Mouse (Mus musculus): ENCODE measurements around the gene Prdm15. TPM values are rescaled to one million over a fixed set of nuclear protein-coding genes. Genes with fewer than 3 reads are reported as not detected.

Prdm15 gene
- polyA plus RNA-seq, 1 experiment from 2014 or later, result 2.9 TPM

GRCm38 (mm10) chr16:97817414-97817813 is 34.2 kb downstream of the Prdm15 start:
- DNase-seq (no peak), ATAC-seq (ENCODE audit: low read depth) (no peak)
- 86% methylated on average over 1 of the region's 1 CpGs for WGBS (ENCODE audit: insufficient replicate concordance)
- Histone ChIP-seq H3K36me3 (peaks cover 91% of the 10 kb centered on the region), H3K9me3 (replicated peaks) (no peaks in the 10 kb centered on the region), H3K27me3 (no peaks in the 10 kb centered on the region), H3K4me3 (replicated peaks) (no peak overlapping the region), H3K4me2 (no peak overlapping the region), H3K27ac (no peak overlapping the region), H3K4me1 (replicated peaks) (peaks cover 6% of the 10 kb centered on the region; the same call in 1 of the 2 replicates), H3K9ac (no peak overlapping the region)

GRCm38 (mm10) chr16:97815269-97815668 is 36.4 kb downstream of the Prdm15 start:
- Histone ChIP-seq H3K27ac (no peak overlapping the region), H3K4me2 (no peak overlapping the region), H3K4me1 (replicated peaks) (peaks cover 6% of the 10 kb centered on the region; the same call in 1 of the 2 replicates), H3K4me3 (replicated peaks) (no peak overlapping the region), H3K9me3 (replicated peaks) (no peaks in the 10 kb centered on the region), H3K9ac (no peak overlapping the region), H3K36me3 (peaks cover 95% of the 10 kb centered on the region), H3K27me3 (no peaks in the 10 kb centered on the region)
- WGBS (ENCODE audit: insufficient replicate concordance), result 70% methylated on average over 5 of the region's 5 CpGs
- ATAC-seq (ENCODE audit: low read depth) (no peak), DNase-seq (no peak)

- no peak overlapping the region for H3K27ac ChIP-seq
- peaks cover 95% of the 10 kb centered on the region for H3K36me3 ChIP-seq
- H3K4me3 ChIP-seq (replicated peaks), result no peak overlapping the region
- H3K4me1 ChIP-seq (replicated peaks), result peaks cover 6% of the 10 kb centered on the region; the same call in 1 of the 2 replicates
- H3K27me3 ChIP-seq, result no peaks in the 10 kb centered on the region
- DNase-seq (no peak), ATAC-seq (ENCODE audit: low read depth) (no peak)
- WGBS (ENCODE audit: insufficient replicate concordance), result 66% methylated on average over 2 of the region's 2 CpGs
- no peak overlapping the region for H3K9ac ChIP-seq
- H3K4me2 ChIP-seq, result no peak overlapping the region
- H3K9me3 ChIP-seq (replicated peaks), result no peaks in the 10 kb centered on the region
Observed at GRCm38 (mm10) chr16:97814060-97814459, 37.6 kb downstream of the Prdm15 start.

GRCm38 (mm10) chr16:97808881-97809280 is 42.8 kb downstream of the Prdm15 start:
- Histone ChIP-seq H3K9me3 (replicated peaks) (no peaks in the 10 kb centered on the region), H3K9ac (no peak overlapping the region), H3K27me3 (no peaks in the 10 kb centered on the region), H3K27ac (no peak overlapping the region), H3K36me3 (peaks cover 86% of the 10 kb centered on the region), H3K4me2 (no peak overlapping the region), H3K4me3 (replicated peaks) (no peak overlapping the region), H3K4me1 (replicated peaks) (peaks cover 6% of the 10 kb centered on the region; the same call in 1 of the 2 replicates)
- DNase-seq, result no peak
- WGBS (ENCODE audit: insufficient replicate concordance), result 78% methylated on average over 3 of the region's 3 CpGs
- no peak for ATAC-seq (ENCODE audit: low read depth)

GRCm38 (mm10) chr16:97805646-97806045 is 46.0 kb downstream of the Prdm15 start:
- peaks cover 74% of the 10 kb centered on the region for H3K36me3 ChIP-seq
- no peak overlapping the region for H3K9ac ChIP-seq
- H3K4me3 ChIP-seq (replicated peaks), result no peak overlapping the region
- ATAC-seq (ENCODE audit: low read depth) (no peak), DNase-seq (no peak)
- H3K27me3 ChIP-seq, result no peaks in the 10 kb centered on the region
- H3K4me2 ChIP-seq, result no peak overlapping the region
- no peaks in the 10 kb centered on the region for H3K9me3 ChIP-seq (replicated peaks)
- H3K27ac ChIP-seq, result no peak overlapping the region
- 68% methylated on average over 3 of the region's 3 CpGs for WGBS (ENCODE audit: insufficient replicate concordance)
- no peaks in the 10 kb centered on the region for H3K4me1 ChIP-seq (replicated peaks)

GRCm38 (mm10) chr16:97804680-97805547 is 46.7 kb downstream of the Prdm15 start:
- H3K4me3 ChIP-seq (replicated peaks), result no peak overlapping the region
- no peaks in the 10 kb centered on the region for H3K4me1 ChIP-seq (replicated peaks)
- 66% methylated on average over 7 of the region's 7 CpGs for WGBS (ENCODE audit: insufficient replicate concordance)
- H3K36me3 ChIP-seq, result peaks cover 72% of the 10 kb centered on the region
- ATAC-seq (ENCODE audit: low read depth) (peak; percentile 27; the same call in 1 of the 2 replicates), DNase-seq (peak; percentile 25)
- H3K27ac ChIP-seq, result no peak overlapping the region
- H3K27me3 ChIP-seq, result no peaks in the 10 kb centered on the region
- no peak overlapping the region for H3K9ac ChIP-seq
- no peaks in the 10 kb centered on the region for H3K9me3 ChIP-seq (replicated peaks)
- no peak overlapping the region for H3K4me2 ChIP-seq

- no peak overlapping the region for H3K9ac ChIP-seq
- no peak overlapping the region for H3K4me2 ChIP-seq
- no peaks in the 10 kb centered on the region for H3K27me3 ChIP-seq
- ATAC-seq (ENCODE audit: low read depth) (peak; percentile 35; the same call in 1 of the 2 replicates), DNase-seq (peak; percentile 12)
- WGBS (ENCODE audit: insufficient replicate concordance), result 35% methylated on average over 7 of the region's 7 CpGs
- H3K27ac ChIP-seq, result no peak overlapping the region
- H3K4me3 ChIP-seq (replicated peaks), result no peak overlapping the region
- peaks cover 3% of the 10 kb centered on the region; the same call in 1 of the 2 replicates for H3K4me1 ChIP-seq (replicated peaks)
- no peaks in the 10 kb centered on the region for H3K9me3 ChIP-seq (replicated peaks)
- H3K36me3 ChIP-seq, result peaks cover 80% of the 10 kb centered on the region
Observed at GRCm38 (mm10) chr16:97797950-97798869, 53.4 kb downstream of the Prdm15 start.

- Histone ChIP-seq H3K27ac (no peak overlapping the region), H3K4me3 (replicated peaks) (no peak overlapping the region), H3K4me1 (replicated peaks) (peaks cover 3% of the 10 kb centered on the region; the same call in 1 of the 2 replicates), H3K4me2 (no peak overlapping the region), H3K9me3 (replicated peaks) (no peaks in the 10 kb centered on the region), H3K9ac (no peak overlapping the region), H3K36me3 (peaks cover 78% of the 10 kb centered on the region), H3K27me3 (no peaks in the 10 kb centered on the region)
- DNase-seq, result no peak
- ATAC-seq (ENCODE audit: low read depth), result no peak
- 72% methylated on average over 3 of the region's 3 CpGs for WGBS (ENCODE audit: insufficient replicate concordance)
Observed at GRCm38 (mm10) chr16:97797212-97797611, 54.4 kb downstream of the Prdm15 start.

GRCm38 (mm10) chr16:97794256-97794655 is 57.4 kb downstream of the Prdm15 start:
- Histone ChIP-seq H3K36me3 (peaks cover 58% of the 10 kb centered on the region), H3K9ac (no peak overlapping the region), H3K27me3 (no peaks in the 10 kb centered on the region), H3K4me1 (replicated peaks) (peaks cover 3% of the 10 kb centered on the region; the same call in 1 of the 2 replicates), H3K4me3 (replicated peaks) (no peak overlapping the region), H3K27ac (no peak overlapping the region), H3K9me3 (replicated peaks) (no peaks in the 10 kb centered on the region), H3K4me2 (no peak overlapping the region)
- no peak for DNase-seq
- 0 out of 2 replicates have a peak, but pooled peaks have one; percentile 21 for ATAC-seq (ENCODE audit: low read depth)
- WGBS (ENCODE audit: insufficient replicate concordance), result 74% methylated on average over 6 of the region's 6 CpGs

GRCm38 (mm10) chr16:97783057-97783456 is 68.6 kb downstream of the Prdm15 start:
- Histone ChIP-seq H3K9ac (no peak overlapping the region), H3K4me3 (replicated peaks) (no peak overlapping the region), H3K9me3 (replicated peaks) (no peaks in the 10 kb centered on the region), H3K4me2 (no peak overlapping the region), H3K36me3 (no peaks in the 10 kb centered on the region), H3K27ac (no peak overlapping the region), H3K27me3 (no peaks in the 10 kb centered on the region), H3K4me1 (replicated peaks) (no peaks in the 10 kb centered on the region)
- WGBS (ENCODE audit: insufficient replicate concordance), result 71% methylated on average over 5 of the region's 5 CpGs
- no peak for ATAC-seq (ENCODE audit: low read depth)
- no peak for DNase-seq
